Mouse (Mus musculus) megakaryocyte progenitor cell, adult 5-6 weeks (primary cell): ENCODE measurements around the gene Spata32. TPM values are rescaled to one million over a fixed set of nuclear protein-coding genes. Genes with fewer than 3 reads are reported as not detected.
"Not testable (repeated sequence)": the region's sequence is repeated elsewhere in the genome, so short reads cannot be mapped to it uniquely, and the experiment has no call there.

Experiments used
- ATAC-seq: replicated peaks from 2 replicates; pipeline ENCODE4 v1.8.0; 2016; ENCODE audit warnings: mild to moderate bottlenecking, moderate TSS enrichment, inconsistent platforms; ENCODE audit not compliant: poor library complexity
- total RNA-seq, 2 experiments: library from RNA; stranded (forward) in 1 of 2; stranded (reverse) in 1 of 2; fragments of 157-497, 149-512 nt in 1 of 2; fragments of 200-1000 nt in 1 of 2; gene quantifications; 2 replicates each; pipeline versions ENCODE4 v1.2.3 to v1.2.4; 2015 to 2017

The Spata32 gene
- total RNA-seq, 2 experiments from 2014 or later = not detected

- ATAC-seq = no peak
These were observed 28.6 kb upstream of the Spata32 start for GRCm38 (mm10) chr11:103246731-103247290.

- peak; percentile 47 for ATAC-seq
These were observed 28.0 kb upstream of the Spata32 start for GRCm38 (mm10) chr11:103246081-103246730.

GRCm38 (mm10) chr11:103244856-103245255 lies 26.6 kb upstream of the Spata32 start:
- ATAC-seq = no peak

- ATAC-seq = no peak
These were observed 22.5 kb upstream of the Spata32 start for GRCm38 (mm10) chr11:103240740-103241139.

GRCm38 (mm10) chr11:103237757-103238156 lies 19.5 kb upstream of the Spata32 start:
- 0 out of 2 replicates have a peak, but pooled peaks have one; percentile 15 for ATAC-seq

GRCm38 (mm10) chr11:103236903-103237302 lies 18.7 kb upstream of the Spata32 start:
- no peak for ATAC-seq

- no peak for ATAC-seq
These were observed 18.2 kb upstream of the Spata32 start for GRCm38 (mm10) chr11:103236431-103236830.

GRCm38 (mm10) chr11:103235702-103236101 lies 17.5 kb upstream of the Spata32 start:
- no peak for ATAC-seq

GRCm38 (mm10) chr11:103234447-103234846 lies 16.2 kb upstream of the Spata32 start:
- no peak for ATAC-seq

GRCm38 (mm10) chr11:103232966-103233365 lies 14.7 kb upstream of the Spata32 start:
- ATAC-seq = peak; percentile 89

- no peak for ATAC-seq
These were observed 13.1 kb upstream of the Spata32 start for GRCm38 (mm10) chr11:103231367-103231766.

- no peak for ATAC-seq
These were observed 12.4 kb upstream of the Spata32 start for GRCm38 (mm10) chr11:103230626-103231025.

GRCm38 (mm10) chr11:103229608-103230007 lies 11.4 kb upstream of the Spata32 start:
- ATAC-seq = no peak

- no peak for ATAC-seq
These were observed 5.8 kb upstream of the Spata32 start for GRCm38 (mm10) chr11:103223951-103224456.

GRCm38 (mm10) chr11:103223444-103223843 lies 5.2 kb upstream of the Spata32 start:
- ATAC-seq = no peak

- not testable (repeated sequence) for ATAC-seq
These were observed 4.5 kb upstream of the Spata32 start for GRCm38 (mm10) chr11:103222718-103223117.

GRCm38 (mm10) chr11:103221437-103221836 lies 3.2 kb upstream of the Spata32 start:
- no peak for ATAC-seq

- no peak for ATAC-seq
These were observed 1.8 kb upstream of the Spata32 start for GRCm38 (mm10) chr11:103219995-103220394.

GRCm38 (mm10) chr11:103219259-103219658 lies 1.0 kb upstream of the Spata32 start:
- no peak for ATAC-seq

- no peak for ATAC-seq
These were observed 277 bp upstream of the Spata32 start for GRCm38 (mm10) chr11:103218517-103218901.

GRCm38 (mm10) chr11:103215355-103215754 lies 2.9 kb downstream of the Spata32 start:
- peak; percentile 53 for ATAC-seq

GRCm38 (mm10) chr11:103213712-103214111 lies 4.5 kb downstream of the Spata32 start:
- no peak for ATAC-seq
